Mouse (Mus musculus): ENCODE results near the gene Gm11236. TPM values are rescaled to one million over a fixed set of nuclear protein-coding genes. Genes with fewer than 3 reads are reported as not detected.
"Not testable (repeated sequence)": the region's sequence is repeated elsewhere in the genome, so short reads cannot be mapped to it uniquely, and the experiment has no call there.

The Gm11236 gene
- polyA plus RNA-seq (2014; fragmentation: Nextera tagmentation; extraction: Ambion mirVana) = not detected in 2 replicates

DNA sequence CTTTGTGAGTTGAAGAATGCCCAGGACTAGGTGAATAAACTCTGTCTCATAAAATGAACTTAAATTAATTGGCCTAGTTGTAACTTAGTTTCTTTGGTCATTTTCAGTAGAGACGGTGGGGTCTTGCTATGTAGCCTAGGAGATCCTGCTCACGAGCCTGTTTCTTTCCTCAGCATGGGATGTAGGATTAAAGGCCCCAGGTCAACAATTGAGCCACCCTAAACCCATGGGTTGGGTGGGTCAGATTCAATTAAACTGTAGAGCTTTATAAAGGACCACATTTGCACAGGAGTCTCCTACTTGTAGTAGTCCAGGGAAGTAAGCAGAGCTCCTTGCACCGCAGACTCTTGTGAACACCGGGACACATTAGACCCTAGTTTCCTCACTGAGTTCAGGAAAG lies at the start of gene Gm11236:
TSS of gene Gm11236 (plus strand) at position 301 of the 400 bp plus-strand sequence.
- H3K36me3 ChIP-seq (ENCODE audit: control insufficient read depth, insufficient read depth, low read length); ATAC-seq (ENCODE audit: low read depth); H3K4me1 ChIP-seq (ENCODE audit: control insufficient read depth, insufficient read depth, low read length); DNase-seq (ENCODE audit: low spot score); H3K9ac ChIP-seq (ENCODE audit: low read depth, low read length); H3K4me2 ChIP-seq (ENCODE audit: low read depth, low read length); H3K27me3 ChIP-seq (replicated peaks; ENCODE audit: control insufficient read depth, insufficient read depth, low read length); H3K4me3 ChIP-seq (ENCODE audit: low read depth, low read length); H3K9me3 ChIP-seq (ENCODE audit: control insufficient read depth, low read length); H3K27ac ChIP-seq (replicated peaks; ENCODE audit: low read depth, low read length): not testable (repeated sequence)
- no CpG with 5 or more reads among the region's 4 CpGs for WGBS

DNA sequence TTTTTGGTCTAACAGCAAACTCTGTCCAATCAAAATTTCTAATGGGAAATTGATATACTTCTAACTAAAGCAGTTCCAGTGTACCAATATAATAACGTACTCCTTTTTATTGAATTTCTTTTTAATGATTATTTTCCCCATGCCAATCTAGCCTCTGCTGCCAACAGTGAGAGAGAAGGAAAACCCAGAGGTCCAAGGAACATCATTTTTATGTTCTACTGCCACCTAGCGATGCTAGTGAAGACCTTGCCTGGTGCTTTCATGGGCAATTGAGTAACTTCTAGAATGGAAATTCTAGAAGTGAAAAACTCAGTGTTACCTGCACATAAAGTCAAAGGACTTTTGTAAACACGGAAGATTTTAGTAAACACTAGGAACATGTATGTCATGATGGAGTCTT lies 38.7 kb upstream of the Gm11236 start:
- no peak overlapping the region for H3K4me3 ChIP-seq (ENCODE audit: low read depth, low read length)
- WGBS = 10% methylated on average over 3 of the region's 3 CpGs
- H3K36me3 ChIP-seq (ENCODE audit: control insufficient read depth, insufficient read depth, low read length) = no peaks in the 10 kb centered on the region
- no peaks in the 10 kb centered on the region for H3K9me3 ChIP-seq (ENCODE audit: control insufficient read depth, low read length)
- no peaks in the 10 kb centered on the region for H3K27me3 ChIP-seq (replicated peaks; ENCODE audit: control insufficient read depth, insufficient read depth, low read length)
- no peak overlapping the region for H3K4me2 ChIP-seq (ENCODE audit: low read depth, low read length)
- peak; percentile 87 for DNase-seq (ENCODE audit: low spot score)
- ATAC-seq (ENCODE audit: low read depth) = no peak
- H3K9ac ChIP-seq (ENCODE audit: low read depth, low read length) = no peak overlapping the region
- H3K4me1 ChIP-seq (ENCODE audit: control insufficient read depth, insufficient read depth, low read length) = no peaks in the 10 kb centered on the region
- H3K27ac ChIP-seq (replicated peaks; ENCODE audit: low read depth, low read length) = no peak overlapping the region

DNA sequence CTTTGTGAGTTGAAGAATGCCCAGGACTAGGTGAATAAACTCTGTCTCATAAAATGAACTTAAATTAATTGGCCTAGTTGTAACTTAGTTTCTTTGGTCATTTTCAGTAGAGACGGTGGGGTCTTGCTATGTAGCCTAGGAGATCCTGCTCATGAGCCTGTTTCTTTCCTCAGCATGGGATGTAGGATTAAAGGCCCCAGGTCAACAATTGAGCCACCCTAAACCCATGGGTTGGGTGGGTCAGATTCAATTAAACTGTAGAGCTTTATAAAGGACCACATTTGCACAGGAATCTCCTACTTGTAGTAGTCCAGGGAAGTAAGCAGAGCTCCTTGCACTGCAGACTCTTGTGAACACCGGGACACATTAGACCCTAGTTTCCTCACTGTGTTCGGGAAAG lies 30.3 kb upstream of the Gm11236 start, which contains the start of gene Gm11238:
TSS of gene Gm11238 (plus strand) at position 301 of the 400 bp plus-strand sequence.
- WGBS = no CpG with 5 or more reads among the region's 3 CpGs
- H3K27me3 ChIP-seq (replicated peaks; ENCODE audit: control insufficient read depth, insufficient read depth, low read length); H3K27ac ChIP-seq (replicated peaks; ENCODE audit: low read depth, low read length); H3K4me3 ChIP-seq (ENCODE audit: low read depth, low read length); H3K36me3 ChIP-seq (ENCODE audit: control insufficient read depth, insufficient read depth, low read length); ATAC-seq (ENCODE audit: low read depth); H3K4me2 ChIP-seq (ENCODE audit: low read depth, low read length); H3K9me3 ChIP-seq (ENCODE audit: control insufficient read depth, low read length); H3K4me1 ChIP-seq (ENCODE audit: control insufficient read depth, insufficient read depth, low read length); DNase-seq (ENCODE audit: low spot score); H3K9ac ChIP-seq (ENCODE audit: low read depth, low read length): not testable (repeated sequence)

DNA sequence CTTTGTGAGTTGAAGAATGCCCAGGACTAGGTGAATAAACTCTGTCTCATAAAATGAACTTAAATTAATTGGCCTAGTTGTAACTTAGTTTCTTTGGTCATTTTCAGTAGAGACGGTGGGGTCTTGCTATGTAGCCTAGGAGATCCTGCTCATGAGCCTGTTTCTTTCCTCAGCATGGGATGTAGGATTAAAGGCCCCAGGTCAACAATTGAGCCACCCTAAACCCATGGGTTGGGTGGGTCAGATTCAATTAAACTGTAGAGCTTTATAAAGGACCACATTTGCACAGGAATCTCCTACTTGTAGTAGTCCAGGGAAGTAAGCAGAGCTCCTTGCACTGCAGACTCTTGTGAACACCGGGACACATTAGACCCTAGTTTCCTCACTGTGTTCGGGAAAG lies 15.2 kb upstream of the Gm11236 start, which contains the start of gene Gm11237:
TSS of gene Gm11237 (plus strand) at position 301 of the 400 bp plus-strand sequence.
- DNase-seq (ENCODE audit: low spot score); H3K36me3 ChIP-seq (ENCODE audit: control insufficient read depth, insufficient read depth, low read length); H3K27me3 ChIP-seq (replicated peaks; ENCODE audit: control insufficient read depth, insufficient read depth, low read length); H3K9me3 ChIP-seq (ENCODE audit: control insufficient read depth, low read length); ATAC-seq (ENCODE audit: low read depth); H3K9ac ChIP-seq (ENCODE audit: low read depth, low read length); H3K4me3 ChIP-seq (ENCODE audit: low read depth, low read length); H3K27ac ChIP-seq (replicated peaks; ENCODE audit: low read depth, low read length); H3K4me1 ChIP-seq (ENCODE audit: control insufficient read depth, insufficient read depth, low read length); H3K4me2 ChIP-seq (ENCODE audit: low read depth, low read length): not testable (repeated sequence)
- no CpG with 5 or more reads among the region's 3 CpGs for WGBS

DNA sequence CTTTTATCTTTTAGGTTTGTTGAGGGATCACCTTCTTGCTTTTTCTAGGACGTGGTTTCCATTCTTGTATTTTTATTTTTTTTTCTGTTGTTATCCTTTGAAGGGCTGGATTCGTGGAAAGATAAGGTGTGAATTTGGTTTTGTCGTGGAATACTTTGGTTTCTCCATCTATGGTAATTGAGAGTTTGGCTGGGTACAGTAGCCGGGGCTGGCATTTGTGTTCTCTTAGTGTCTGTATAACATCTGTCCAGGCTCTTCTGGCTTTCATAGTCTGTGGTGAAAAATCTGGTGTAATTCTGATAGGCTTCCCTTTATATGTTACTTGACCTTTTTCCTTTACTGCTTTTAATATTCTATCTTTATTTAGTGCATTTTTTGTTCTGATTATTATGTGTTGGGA lies 23.9 kb downstream of the Gm11236 start:
- 86% methylated on average over 4 of the region's 4 CpGs for WGBS
- not testable (repeated sequence) for ATAC-seq (ENCODE audit: low read depth); H3K9ac ChIP-seq (ENCODE audit: low read depth, low read length); H3K4me2 ChIP-seq (ENCODE audit: low read depth, low read length); H3K36me3 ChIP-seq (ENCODE audit: control insufficient read depth, insufficient read depth, low read length); H3K4me1 ChIP-seq (ENCODE audit: control insufficient read depth, insufficient read depth, low read length); H3K27ac ChIP-seq (replicated peaks; ENCODE audit: low read depth, low read length); DNase-seq (ENCODE audit: low spot score); H3K4me3 ChIP-seq (ENCODE audit: low read depth, low read length); H3K9me3 ChIP-seq (ENCODE audit: control insufficient read depth, low read length); H3K27me3 ChIP-seq (replicated peaks; ENCODE audit: control insufficient read depth, insufficient read depth, low read length)

DNA sequence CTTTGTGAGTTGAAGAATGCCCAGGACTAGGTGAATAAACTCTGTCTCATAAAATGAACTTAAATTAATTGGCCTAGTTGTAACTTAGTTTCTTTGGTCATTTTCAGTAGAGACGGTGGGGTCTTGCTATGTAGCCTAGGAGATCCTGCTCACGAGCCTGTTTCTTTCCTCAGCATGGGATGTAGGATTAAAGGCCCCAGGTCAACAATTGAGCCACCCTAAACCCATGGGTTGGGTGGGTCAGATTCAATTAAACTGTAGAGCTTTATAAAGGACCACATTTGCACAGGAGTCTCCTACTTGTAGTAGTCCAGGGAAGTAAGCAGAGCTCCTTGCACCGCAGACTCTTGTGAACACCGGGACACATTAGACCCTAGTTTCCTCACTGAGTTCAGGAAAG lies 30.1 kb downstream of the Gm11236 start, which contains the start of gene Gm11239:
TSS of gene Gm11239 (plus strand) at position 301 of the 400 bp plus-strand sequence.
- not testable (repeated sequence) for H3K9me3 ChIP-seq (ENCODE audit: control insufficient read depth, low read length); ATAC-seq (ENCODE audit: low read depth); H3K4me3 ChIP-seq (ENCODE audit: low read depth, low read length); H3K27me3 ChIP-seq (replicated peaks; ENCODE audit: control insufficient read depth, insufficient read depth, low read length); H3K4me2 ChIP-seq (ENCODE audit: low read depth, low read length); H3K36me3 ChIP-seq (ENCODE audit: control insufficient read depth, insufficient read depth, low read length); H3K4me1 ChIP-seq (ENCODE audit: control insufficient read depth, insufficient read depth, low read length); H3K27ac ChIP-seq (replicated peaks; ENCODE audit: low read depth, low read length); DNase-seq (ENCODE audit: low spot score); H3K9ac ChIP-seq (ENCODE audit: low read depth, low read length)
- WGBS = no CpG with 5 or more reads among the region's 4 CpGs

DNA sequence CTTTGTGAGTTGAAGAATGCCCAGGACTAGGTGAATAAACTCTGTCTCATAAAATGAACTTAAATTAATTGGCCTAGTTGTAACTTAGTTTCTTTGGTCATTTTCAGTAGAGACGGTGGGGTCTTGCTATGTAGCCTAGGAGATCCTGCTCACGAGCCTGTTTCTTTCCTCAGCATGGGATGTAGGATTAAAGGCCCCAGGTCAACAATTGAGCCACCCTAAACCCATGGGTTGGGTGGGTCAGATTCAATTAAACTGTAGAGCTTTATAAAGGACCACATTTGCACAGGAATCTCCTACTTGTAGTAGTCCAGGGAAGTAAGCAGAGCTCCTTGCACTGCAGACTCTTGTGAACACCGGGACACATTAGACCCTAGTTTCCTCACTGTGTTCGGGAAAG lies 45.3 kb downstream of the Gm11236 start, which contains the start of gene Gm428:
TSS of gene Gm428 (plus strand) at position 301 of the 400 bp plus-strand sequence.
- H3K9me3 ChIP-seq (ENCODE audit: control insufficient read depth, low read length); H3K4me2 ChIP-seq (ENCODE audit: low read depth, low read length); H3K9ac ChIP-seq (ENCODE audit: low read depth, low read length); H3K27ac ChIP-seq (replicated peaks; ENCODE audit: low read depth, low read length); H3K4me1 ChIP-seq (ENCODE audit: control insufficient read depth, insufficient read depth, low read length); H3K27me3 ChIP-seq (replicated peaks; ENCODE audit: control insufficient read depth, insufficient read depth, low read length); H3K36me3 ChIP-seq (ENCODE audit: control insufficient read depth, insufficient read depth, low read length); DNase-seq (ENCODE audit: low spot score); H3K4me3 ChIP-seq (ENCODE audit: low read depth, low read length); ATAC-seq (ENCODE audit: low read depth): not testable (repeated sequence)
- no CpG with 5 or more reads among the region's 4 CpGs for WGBS

Other genes starting within 250 kb of the Gm11236 start
- not detected in 2 replicates for gene Gm11487, start 233.0 kb upstream of the Gm11236 start, polyA plus RNA-seq (2014; fragmentation: Nextera tagmentation; extraction: Ambion mirVana)
- gene Gm11238, start 30.2 kb upstream of the Gm11236 start, polyA plus RNA-seq (2014; fragmentation: Nextera tagmentation; extraction: Ambion mirVana) = not detected in 2 replicates
- not detected in 2 replicates for gene Gm11237, start 15.1 kb upstream of the Gm11236 start, polyA plus RNA-seq (2014; fragmentation: Nextera tagmentation; extraction: Ambion mirVana)
- gene Gm11239, start 30.2 kb downstream of the Gm11236 start, polyA plus RNA-seq (2014; fragmentation: Nextera tagmentation; extraction: Ambion mirVana) = not detected in 2 replicates
- gene Gm428, start 45.4 kb downstream of the Gm11236 start, polyA plus RNA-seq (2014; fragmentation: Nextera tagmentation; extraction: Ambion mirVana) = not detected in 2 replicates
- 2.0 and 3.8 TPM in 2 replicates for gene Rasef, start 152.9 kb downstream of the Gm11236 start, polyA plus RNA-seq (2014; fragmentation: Nextera tagmentation; extraction: Ambion mirVana)
- not detected in 2 replicates for gene Gm11758, start 238.1 kb downstream of the Gm11236 start, polyA plus RNA-seq (2014; fragmentation: Nextera tagmentation; extraction: Ambion mirVana)

Measured in embryonic facial prominence, embryonic 14.5 days (tissue).